Mouse (Mus musculus): Measurements from ENCODE around the gene Lrch2. TPM values are rescaled to one million over a fixed set of nuclear protein-coding genes. Genes with fewer than 3 reads are reported as not detected.
"Not testable (repeated sequence)": the region's sequence is repeated elsewhere in the genome, so short reads cannot be mapped to it uniquely, and the experiment has no call there.

Lrch2 gene
- 10 to 100 TPM; 24.6 to 27.4 TPM for total RNA-seq (2021)
- long read RNA-seq, experiment 1, partial matches to known transcripts: 0 of 2 reads
- long read RNA-seq, experiment 1, other reads (novel, unspliced or antisense): 2 of 2 reads
- long read RNA-seq, experiment 2: 0 reads

GRCm38 (mm10) chrX:147553421-147554201, at the start of gene Lrch2:
Gene Lrch2 (minus strand): TSS chrX:147554081.
- intact Hi-C loops (cut with DNase I): no loop called here
- peak within 1 kb of the TSS; percentile 81 for H3K27ac ChIP-seq
- peak; percentile 46 to 50 for DNase-seq (ENCODE audit: extremely low spot score in 1 of 2, low spot score in 2 of 2)

GRCm38 (mm10) chrX:147540934-147541870, 12.7 kb downstream of the Lrch2 start:
- H3K4me3 ChIP-seq: no peak overlapping the region
- no peak for TF ChIP-seq CTCF (IDR thresholded peaks at IDR 0.05)
- intact Hi-C loops (cut with DNase I): no loop called here
- no peak for DNase-seq (ENCODE audit: extremely low spot score in 1 of 2, low spot score in 2 of 2)
- H3K27ac ChIP-seq: no peak overlapping the region

More at GRCm38 (mm10) chrX:147553421-147554201, at the start of gene Lrch2:
- peak; percentile 6; the same call in 1 of the 2 replicates for TF ChIP-seq CTCF (IDR thresholded peaks at IDR 0.05)
- peak within 1 kb of the TSS; percentile 59 for H3K4me3 ChIP-seq

- no peak overlapping the region for H3K4me3 ChIP-seq
- no peak for TF ChIP-seq CTCF (IDR thresholded peaks at IDR 0.05)
- intact Hi-C loops (cut with DNase I): no loop called here
- H3K27ac ChIP-seq: no peak overlapping the region
- no peak for DNase-seq (ENCODE audit: extremely low spot score in 1 of 2, low spot score in 2 of 2)
Observed at GRCm38 (mm10) chrX:147538377-147538776, 15.5 kb downstream of the Lrch2 start.

GRCm38 (mm10) chrX:147537117-147537516, 16.8 kb downstream of the Lrch2 start:
- H3K27ac ChIP-seq; intact Hi-C loops (cut with DNase I); DNase-seq (ENCODE audit: extremely low spot score in 1 of 2, low spot score in 2 of 2); H3K4me3 ChIP-seq: not testable (repeated sequence)

- no peak for DNase-seq (ENCODE audit: extremely low spot score in 1 of 2, low spot score in 2 of 2)
- intact Hi-C loops (cut with DNase I): no loop called here
- Histone ChIP-seq H3K27ac (no peak overlapping the region), H3K4me3 (no peak overlapping the region)
- TF ChIP-seq CTCF (IDR thresholded peaks at IDR 0.05): no peak
Observed at GRCm38 (mm10) chrX:147535616-147536015, 18.3 kb downstream of the Lrch2 start.

- Histone ChIP-seq H3K27ac (no peak overlapping the region), H3K4me3 (no peak overlapping the region)
- intact Hi-C loops (cut with DNase I): no loop called here
- no peak for TF ChIP-seq CTCF (IDR thresholded peaks at IDR 0.05)
- DNase-seq (ENCODE audit: extremely low spot score in 1 of 2, low spot score in 2 of 2): no peak
Observed at GRCm38 (mm10) chrX:147531675-147532074, 22.2 kb downstream of the Lrch2 start.

DNA sequence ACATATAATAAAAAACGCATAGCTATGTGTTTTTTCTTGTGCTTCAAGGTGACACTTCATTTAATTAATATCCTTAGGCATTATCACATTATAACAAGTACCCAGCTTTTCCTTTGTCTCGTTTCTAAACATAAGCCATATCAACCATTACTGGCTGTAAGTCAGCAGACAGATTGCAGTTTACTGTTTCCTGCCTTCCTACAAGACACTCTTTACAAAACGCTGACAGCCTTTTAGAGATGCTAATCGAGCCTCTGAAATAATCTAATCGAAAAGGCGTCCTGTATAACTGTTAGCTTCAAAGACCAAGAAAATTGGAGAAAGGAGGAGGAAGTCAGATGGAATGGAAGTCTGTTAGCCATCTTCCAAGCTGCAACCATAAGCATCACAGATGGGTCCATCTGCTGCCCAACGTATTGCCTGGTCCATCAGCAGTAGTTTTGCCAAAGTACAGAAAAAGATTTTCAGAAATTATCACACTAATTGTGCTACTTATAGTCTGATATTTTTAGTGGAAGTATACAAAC, 26.2 kb downstream of the Lrch2 start:
- DNase-seq (ENCODE audit: extremely low spot score in 1 of 2, low spot score in 2 of 2): no peak
- H3K4me3 ChIP-seq: no peak overlapping the region
- H3K27ac ChIP-seq: no peak overlapping the region
- intact Hi-C loops (cut with DNase I): no loop called here
- TF ChIP-seq CTCF (IDR thresholded peaks at IDR 0.05): no peak

- intact Hi-C loops (cut with DNase I): no loop called here
- DNase-seq (ENCODE audit: extremely low spot score in 1 of 2, low spot score in 2 of 2): no peak
- TF ChIP-seq CTCF (IDR thresholded peaks at IDR 0.05): peak; percentile 44
- H3K27ac ChIP-seq: no peak overlapping the region
- no peak overlapping the region for H3K4me3 ChIP-seq
Observed at GRCm38 (mm10) chrX:147489551-147489950, 64.3 kb downstream of the Lrch2 start.

- DNase-seq (ENCODE audit: extremely low spot score in 1 of 2, low spot score in 2 of 2); H3K27ac ChIP-seq; H3K4me3 ChIP-seq; intact Hi-C loops (cut with DNase I): not testable (repeated sequence)
Observed at GRCm38 (mm10) chrX:147453610-147454009, 100.3 kb downstream of the Lrch2 start, which contains the start of gene Vmn1r239-ps. Gene Vmn1r239-ps (minus strand): TSS chrX:147453710.

GRCm38 (mm10) chrX:147443386-147443785, 110.5 kb downstream of the Lrch2 start:
- no peak for DNase-seq (ENCODE audit: extremely low spot score in 1 of 2, low spot score in 2 of 2)
- intact Hi-C loops (cut with DNase I): no loop called here
- TF ChIP-seq CTCF (IDR thresholded peaks at IDR 0.05): no peak
- Histone ChIP-seq H3K4me3 (no peak overlapping the region), H3K27ac (no peak overlapping the region)

- no peak for TF ChIP-seq CTCF (IDR thresholded peaks at IDR 0.05)
- intact Hi-C loops (cut with DNase I): no loop called here
- no peak overlapping the region for H3K4me3 ChIP-seq
- DNase-seq (ENCODE audit: extremely low spot score in 1 of 2, low spot score in 2 of 2): no peak
- no peak overlapping the region for H3K27ac ChIP-seq
Observed at GRCm38 (mm10) chrX:147435400-147435799, 118.5 kb downstream of the Lrch2 start.

DNA sequence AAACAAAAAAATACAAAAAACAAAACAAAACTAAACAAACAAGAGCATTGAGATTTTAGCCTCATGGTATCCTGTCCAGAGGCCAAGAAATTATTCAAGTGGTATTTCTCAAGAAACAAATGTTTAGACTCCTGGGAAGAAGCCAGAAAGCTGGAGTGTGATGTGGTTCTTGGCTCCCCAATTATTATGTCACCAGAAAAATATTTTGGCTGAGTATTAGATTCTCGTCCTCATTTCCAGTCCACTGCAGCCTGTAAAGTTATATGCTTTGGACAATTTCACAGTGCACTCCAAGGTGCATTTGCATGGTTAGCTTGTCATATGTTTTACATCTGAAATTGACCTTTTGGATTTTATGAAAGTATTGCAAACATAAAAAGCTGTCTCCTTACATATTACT, 124.1 kb downstream of the Lrch2 start:
- H3K4me3 ChIP-seq: no peak overlapping the region
- no peak for TF ChIP-seq CTCF (IDR thresholded peaks at IDR 0.05)
- no peak overlapping the region for H3K27ac ChIP-seq
- intact Hi-C loops (cut with DNase I): no loop called here
- DNase-seq (ENCODE audit: extremely low spot score in 1 of 2, low spot score in 2 of 2): no peak
